Mouse (Mus musculus): ENCODE results near the gene Cacnb4.

The Cacnb4 gene

GRCm38 (mm10) chr2:52676023-52676912 lies at the start of gene Cacnb4:
Gene Cacnb4, minus strand, starts transcription at chr2:52676831.
- ChIA-PET CTCF (interaction anchor here (0.6 to 1.5 kb wide), 4 partner anchors 8 to 298 kb away, joined by 3 to 8 read pairs (median 6); partner anchors contain the start of gene Neb (in 1 of the 4)), POLR2A (interaction anchor here in 1 of 4 experiments (0.7 to 1.1 kb wide), 5 partner anchors 9 to 171 kb away, joined by 3 to 4 read pairs (median 3); partner anchors contain the start of gene Stam2)

- ChIA-PET POLR2A (interaction anchor here in 2 of 4 experiments (0.6 to 1.2 kb wide), 3 partner anchors 22 to 325 kb away, joined by 3 to 4 read pairs (median 4); partner anchors contain the start of gene Stam2 (in 2 of the 2)), CTCF (no interaction called here)
Observed at GRCm38 (mm10) chr2:52720231-52721025, 43.8 kb upstream of the Cacnb4 start.

- ChIA-PET CTCF (no interaction called here), POLR2A (no interaction called here)
Observed at GRCm38 (mm10) chr2:52717076-52717475, 40.4 kb upstream of the Cacnb4 start.

DNA sequence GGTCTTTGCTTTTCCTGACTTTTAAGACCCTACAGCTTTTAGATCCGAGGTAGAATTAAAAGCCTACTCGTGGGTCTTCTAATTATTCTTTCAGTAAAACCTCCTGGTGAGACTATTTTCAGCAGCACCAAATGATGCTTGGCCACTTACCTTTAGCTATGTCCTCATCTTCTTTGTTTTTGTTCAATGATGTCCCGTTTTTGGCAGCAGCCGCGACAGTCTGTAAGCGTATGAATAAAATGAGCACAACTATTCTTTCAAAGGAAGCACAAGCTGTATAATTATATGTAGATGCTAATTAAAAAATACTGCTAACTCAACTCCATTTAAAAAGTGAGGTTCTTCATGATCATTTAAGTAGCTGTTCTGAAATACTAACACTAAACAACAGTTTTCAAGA lies 38.9 kb upstream of the Cacnb4 start:
- ChIA-PET POLR2A (interaction anchor here in 1 of 4 experiments (1.1 kb wide), 1 partner anchor 11 kb away, joined by 3 read pairs; no protein-coding TSS in a partner anchor), CTCF (no interaction called here)

DNA sequence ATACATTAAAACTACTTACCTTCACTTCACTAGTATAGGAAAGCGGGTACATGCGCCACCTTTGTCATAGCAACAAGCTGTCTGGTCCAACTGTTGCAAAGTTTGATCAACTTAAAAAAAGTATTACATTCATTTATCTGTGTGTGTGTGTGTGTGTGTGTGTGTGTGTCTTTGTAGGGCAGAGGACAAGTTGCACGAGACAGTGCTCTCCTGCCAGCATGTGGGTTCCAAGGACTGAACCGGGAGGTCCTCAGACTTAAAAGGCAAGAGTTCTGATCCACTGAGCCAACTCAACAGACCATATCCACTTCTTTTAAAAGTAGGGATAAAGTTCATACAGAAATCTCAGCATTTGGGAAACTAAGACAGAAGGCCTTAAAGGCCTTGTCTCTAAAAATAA lies 37.5 kb upstream of the Cacnb4 start:
- CTCF ChIA-PET = interaction anchor here in 1 of 4 experiments (0.6 kb wide), 1 partner anchor 53 kb away, joined by 4 read pairs; no protein-coding TSS in a partner anchor
- POLR2A ChIA-PET = interaction anchor here in 1 of 4 experiments (1.1 kb wide), 1 partner anchor 12 kb away, joined by 3 read pairs; no protein-coding TSS in a partner anchor

GRCm38 (mm10) chr2:52710804-52711203 lies 34.2 kb upstream of the Cacnb4 start:
- ChIA-PET CTCF (interaction anchor here in 3 of 4 experiments (0.6 to 2.0 kb wide), 4 partner anchors 46 to 372 kb away, joined by 3 to 11 read pairs (median 7); no protein-coding TSS in a partner anchor), POLR2A (no interaction called here)

DNA sequence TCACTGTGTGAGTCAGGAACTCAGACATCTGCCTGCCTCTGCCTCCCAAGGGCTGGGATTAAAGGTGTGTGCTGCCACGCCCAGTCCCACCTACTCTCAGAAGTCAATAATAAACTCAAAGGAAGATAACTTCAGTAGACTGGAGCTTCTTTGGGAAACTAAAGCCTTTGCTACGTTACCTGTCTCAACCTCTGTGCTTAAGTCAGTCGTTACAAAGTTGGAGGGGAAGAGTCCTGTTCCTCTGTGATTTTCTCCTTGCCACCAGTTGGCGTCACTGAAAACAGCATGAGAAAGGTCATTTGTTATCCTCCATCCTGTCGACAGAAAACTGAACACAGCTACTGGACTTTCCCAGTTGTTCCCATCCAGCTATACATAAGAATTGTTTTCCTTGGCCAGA lies 32.8 kb upstream of the Cacnb4 start:
- ChIA-PET POLR2A (no interaction called here), CTCF (no interaction called here)

DNA sequence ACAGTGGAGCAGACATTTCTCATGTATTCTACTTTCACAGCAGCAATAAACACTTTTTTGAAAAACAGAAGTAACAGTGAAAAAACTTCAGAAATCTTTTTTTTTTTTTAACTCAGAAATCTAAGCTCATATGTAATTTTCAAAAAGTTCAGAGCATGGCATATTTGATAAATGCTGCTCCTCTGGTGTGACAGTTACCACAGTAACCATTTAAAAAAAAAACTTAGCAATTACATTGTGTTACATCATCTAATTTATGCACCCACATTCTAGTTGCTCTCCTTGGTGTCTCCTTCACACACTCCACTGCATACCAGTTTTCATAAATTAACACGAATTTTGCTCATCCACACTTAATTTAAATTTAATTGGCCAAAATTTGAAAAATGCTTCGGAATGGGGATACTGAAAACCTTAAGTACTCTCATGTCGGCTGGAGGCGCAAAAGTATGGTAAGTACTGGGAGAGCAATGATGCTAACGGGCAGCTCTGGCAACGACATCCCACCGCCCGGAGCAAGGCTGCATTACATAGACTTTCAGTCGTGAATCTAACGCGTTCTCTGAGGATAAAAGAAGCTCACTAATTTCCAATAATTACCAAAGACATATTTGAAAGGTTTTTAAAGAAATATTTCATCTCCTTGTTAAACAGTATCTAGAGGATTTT lies 24.9 kb upstream of the Cacnb4 start:
- CTCF ChIA-PET = no interaction called here
- POLR2A ChIA-PET = interaction anchor here in 1 of 4 experiments (0.9 to 1.4 kb wide), 2 partner anchors 12 to 41 kb away, joined by 3 to 5 read pairs; partner anchors contain the start of gene Stam2

- CTCF ChIA-PET = no interaction called here
- POLR2A ChIA-PET = interaction anchor here in 1 of 4 experiments (1.4 kb wide), 1 partner anchor 42 kb away, joined by 5 read pairs; the partner anchor contains the start of gene Stam2
Observed at GRCm38 (mm10) chr2:52700352-52700751, 23.7 kb upstream of the Cacnb4 start.

DNA sequence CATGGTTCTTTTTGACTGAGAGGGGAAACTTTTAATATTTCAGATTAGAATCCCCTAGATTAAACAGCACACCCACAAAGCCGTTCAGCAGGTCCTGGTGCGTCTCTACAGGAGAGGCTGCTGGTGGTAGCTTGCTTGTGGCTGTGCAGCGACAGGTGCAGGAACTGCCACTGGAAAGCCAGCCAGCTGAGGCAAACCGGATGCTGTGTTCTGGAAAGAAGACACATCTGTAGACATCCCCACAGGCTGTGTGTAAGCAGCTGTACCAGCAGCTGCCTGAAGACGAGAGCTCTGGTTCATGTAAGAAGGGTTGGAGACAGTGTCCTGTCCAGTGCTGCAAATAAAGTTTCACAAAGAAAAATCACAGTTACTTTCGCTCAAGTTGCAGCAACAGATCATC lies 18.0 kb upstream of the Cacnb4 start:
- CTCF ChIA-PET = no interaction called here
- POLR2A ChIA-PET = interaction anchor here in 2 of 4 experiments (0.6 to 1.2 kb wide), 3 partner anchors 8 to 36 kb away, joined by 3 read pairs; no protein-coding TSS in a partner anchor

GRCm38 (mm10) chr2:52691745-52692144 lies 15.1 kb upstream of the Cacnb4 start:
- ChIA-PET CTCF (interaction anchor here (0.6 to 1.2 kb wide), 4 partner anchors 59 to 438 kb away, joined by 3 read pairs; no protein-coding TSS in a partner anchor), POLR2A (interaction anchor here in 1 of 4 experiments (0.7 to 1.0 kb wide), 2 partner anchors 14 to 39 kb away, joined by 4 to 5 read pairs; no protein-coding TSS in a partner anchor)

DNA sequence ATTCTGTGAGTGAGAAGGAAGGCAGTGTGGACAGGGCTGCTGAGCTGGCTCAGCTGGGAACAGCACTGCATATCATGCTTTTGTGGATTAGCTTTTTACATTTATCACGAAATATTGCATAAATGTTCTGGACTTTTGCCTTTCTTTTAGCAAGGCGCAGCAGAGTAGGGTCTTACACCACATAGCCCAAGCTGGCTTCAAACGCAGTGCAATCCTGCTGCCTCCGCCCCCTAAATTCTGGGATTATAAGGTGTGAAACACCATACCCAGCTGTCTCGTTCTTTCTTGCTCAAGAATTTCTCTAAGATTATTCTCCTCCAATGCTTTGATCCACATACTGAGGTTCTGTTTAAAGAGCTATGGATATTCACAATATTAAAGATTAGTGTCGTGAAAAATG lies 10.0 kb upstream of the Cacnb4 start:
- ChIA-PET CTCF (interaction anchor here in 1 of 4 experiments (0.6 kb wide), 1 partner anchor 8 kb away, joined by 4 read pairs; no protein-coding TSS in a partner anchor), POLR2A (interaction anchor here in 2 of 4 experiments (0.6 to 1.0 kb wide), 2 partner anchors 8 to 24 kb away, joined by 3 read pairs; no protein-coding TSS in a partner anchor)

GRCm38 (mm10) chr2:52677589-52677988 lies 958 bp upstream of the Cacnb4 start:
- ChIA-PET POLR2A (interaction anchor here in 2 of 4 experiments (0.5 to 1.2 kb wide), 4 partner anchors 9 to 542 kb away, joined by 3 to 5 read pairs (median 3); no protein-coding TSS in a partner anchor), CTCF (interaction anchor here in 2 of 4 experiments (0.5 to 1.5 kb wide), 2 partner anchors 45 to 648 kb away, joined by 8 to 11 read pairs; no protein-coding TSS in a partner anchor)

DNA sequence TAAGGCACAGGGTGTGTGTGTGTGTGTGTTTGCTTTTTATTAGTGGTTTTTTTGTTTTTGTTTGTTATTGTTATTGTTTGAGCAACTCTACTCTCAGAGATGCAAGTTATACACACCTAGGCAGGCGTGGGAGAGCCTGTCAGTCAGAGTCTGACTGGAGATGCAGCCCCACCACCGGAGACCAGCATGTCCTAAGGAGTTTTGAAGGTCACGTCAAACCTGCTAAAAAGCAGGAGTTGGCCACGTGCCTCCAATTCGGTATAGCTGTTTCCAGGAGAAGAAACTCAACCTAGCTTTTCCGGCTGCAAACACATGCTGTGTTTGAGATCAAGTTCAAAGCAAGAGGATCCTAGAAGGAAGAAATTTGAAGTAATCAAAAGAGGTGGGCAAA lies 277 bp upstream of the Cacnb4 start:
- POLR2A ChIA-PET = interaction anchor here in 1 of 4 experiments (0.7 to 1.1 kb wide), 5 partner anchors 9 to 172 kb away, joined by 3 to 5 read pairs (median 3); partner anchors contain the start of gene Stam2
- CTCF ChIA-PET = interaction anchor here in 1 of 4 experiments (1.5 kb wide), 1 partner anchor 44 kb away, joined by 8 read pairs; no protein-coding TSS in a partner anchor

DNA sequence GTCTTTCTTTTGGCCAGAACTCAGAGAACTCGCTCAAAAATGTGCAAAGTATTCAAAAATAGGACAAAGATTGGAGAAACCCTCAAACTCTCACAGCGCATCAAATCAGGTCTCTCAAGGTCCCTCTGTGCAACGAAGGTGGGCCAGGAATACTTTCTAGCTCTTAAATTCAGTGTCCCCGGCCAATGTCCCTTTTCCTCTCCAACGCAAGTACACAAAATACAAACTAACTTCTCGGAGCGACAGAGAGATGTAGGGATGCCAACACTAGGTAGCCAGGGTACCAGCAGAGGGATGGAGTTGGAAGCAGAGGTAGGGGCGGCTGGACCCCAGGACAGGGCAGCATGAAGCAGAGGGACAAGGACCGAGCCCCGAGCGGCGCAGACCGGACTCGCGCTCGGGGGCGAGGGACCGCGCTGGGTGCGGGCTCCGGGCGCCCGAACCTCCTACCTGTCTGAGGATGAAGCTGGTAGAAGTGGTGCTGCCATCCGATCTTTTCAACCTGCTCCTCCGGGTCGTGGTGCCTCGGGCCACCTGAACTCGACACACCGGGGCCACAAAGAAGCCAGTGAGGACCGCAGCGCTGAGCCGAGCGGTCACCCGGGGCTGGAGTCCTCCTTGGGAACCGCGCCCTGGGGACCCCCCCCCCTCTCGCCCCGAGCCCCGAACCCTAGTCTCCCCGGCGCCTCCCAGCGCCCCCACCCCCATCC lies 1.2 kb downstream of the Cacnb4 start:
- POLR2A ChIA-PET = no interaction called here
- CTCF ChIA-PET = interaction anchor here in 2 of 4 experiments (0.6 to 1.3 kb wide), 2 partner anchors 9 to 43 kb away, joined by 5 to 6 read pairs; no protein-coding TSS in a partner anchor

DNA sequence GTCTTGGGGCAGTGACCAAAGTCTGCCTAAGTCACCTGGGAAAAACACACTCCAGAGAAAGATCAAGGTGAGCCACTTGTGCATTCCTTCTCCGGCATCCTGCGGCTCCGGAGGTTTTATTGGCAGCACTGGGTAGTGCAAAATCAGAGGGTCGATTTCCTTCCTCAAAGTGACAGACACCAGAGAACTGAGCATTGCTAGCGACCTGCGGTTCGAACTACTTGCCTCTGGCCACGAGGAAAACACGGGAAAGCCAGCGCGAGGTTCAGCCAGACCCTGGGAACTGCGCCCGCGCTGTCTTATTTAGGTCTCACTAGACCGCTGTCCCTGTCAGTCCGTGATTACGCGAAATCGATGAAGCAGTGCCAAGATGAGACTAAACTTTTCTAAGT lies 1.7 kb downstream of the Cacnb4 start:
- POLR2A ChIA-PET = no interaction called here

DNA sequence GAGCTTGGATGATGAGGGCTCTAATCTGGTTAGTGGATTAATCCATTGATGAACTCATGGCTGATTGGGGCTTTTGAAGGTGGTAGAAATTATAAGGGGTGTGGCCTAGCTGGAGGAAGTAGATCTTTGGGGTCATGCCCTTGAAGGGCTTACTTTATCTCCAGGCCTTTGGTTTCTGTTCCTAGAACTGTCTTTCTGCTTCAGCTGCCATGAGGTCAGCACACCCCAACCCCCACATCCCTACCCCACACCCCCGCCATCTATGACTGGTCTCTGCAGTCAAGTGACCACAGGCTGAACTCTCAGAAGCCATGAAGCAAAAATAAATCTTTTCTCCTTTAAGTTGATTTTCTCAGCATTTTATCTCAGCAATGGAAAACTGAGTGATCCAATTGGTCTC lies 3.5 kb downstream of the Cacnb4 start:
- POLR2A ChIA-PET = interaction anchor here in 1 of 4 experiments (1.2 to 1.5 kb wide), 2 partner anchors 11 to 39 kb away, joined by 3 to 4 read pairs; no protein-coding TSS in a partner anchor
- CTCF ChIA-PET = no interaction called here

More for the DNA sequence above, 1.7 kb downstream of the Cacnb4 start:
- CTCF ChIA-PET = no interaction called here
